Mouse (Mus musculus) E14TG2a.4 (cell line): ENCODE measurements around the gene Aco2.

ENCODE experiments used
- H3K27me3 ChIP-seq: 2 replicates; pipeline ENCODE4 v1.6.1; 2014; ENCODE audit warnings: low read length, control low read depth; ENCODE audit not compliant: insufficient read depth
- H3K36me3 ChIP-seq: 2 replicates; pipeline ENCODE4 v1.6.1; 2014; ENCODE audit warnings: low read length, control low read depth; ENCODE audit not compliant: insufficient read depth
- H3K4me1 ChIP-seq: replicated peaks from 2 replicates; pipeline ENCODE4 v1.6.1; 2014; ENCODE audit warnings: low read depth, low read length, control low read depth
- H3K4me3 ChIP-seq: replicated peaks from 2 replicates; pipeline ENCODE4 v1.5.1; 2014; ENCODE audit warnings: mild to moderate bottlenecking, low read length
- H3K9me3 ChIP-seq: 2 replicates; pipeline ENCODE4 v1.6.1; 2014; ENCODE audit warnings: low read length, control low read depth
- CTCF ChIP-seq: conservative IDR thresholded peaks from 2 replicates; pipeline ENCODE4 v1.5.1; 2014; ENCODE audit warnings: low read length
- NANOG ChIP-seq: IDR thresholded peaks from 2 replicates; pipeline ENCODE4 v1.6.1; 2014; ENCODE audit warnings: borderline replicate concordance, low read length, mixed read lengths
- POU5F1 ChIP-seq: IDR thresholded peaks from 2 replicates; pipeline ENCODE4 v1.6.1; 2014; ENCODE audit warnings: low read length, borderline replicate concordance

The Aco2 gene

DNA sequence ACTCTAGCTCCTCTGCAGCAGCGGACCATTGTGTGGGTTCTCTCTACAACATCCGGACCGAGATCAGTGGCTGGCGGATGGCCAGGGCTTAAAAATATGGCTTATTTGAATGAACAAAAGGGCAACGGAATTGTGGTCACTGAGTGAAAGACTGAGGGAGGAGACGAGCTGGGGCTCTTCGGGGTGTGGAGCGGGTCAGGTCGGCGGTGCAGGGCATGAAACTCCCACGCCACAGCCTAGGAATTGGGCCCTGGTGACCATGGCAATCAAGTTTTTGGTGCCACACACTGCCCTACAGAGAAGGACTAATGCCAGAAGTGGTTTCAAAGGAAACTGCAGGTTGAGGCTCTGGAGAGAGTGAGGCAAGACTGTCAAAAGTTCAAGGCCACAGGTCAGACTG is 56.2 kb downstream of the Aco2 start:
- Histone ChIP-seq H3K27me3 (no peaks in the 10 kb centered on the region; the same call in 1 of the 2 replicates), H3K36me3 (peaks cover 17% of the 10 kb centered on the region), H3K4me3 (no peak overlapping the region), H3K9me3 (no peaks in the 10 kb centered on the region), H3K4me1 (peaks cover 43% of the 10 kb centered on the region)
- no peak for TF ChIP-seq NANOG
- no peak for TF ChIP-seq CTCF
- TF ChIP-seq POU5F1 = no peak

DNA sequence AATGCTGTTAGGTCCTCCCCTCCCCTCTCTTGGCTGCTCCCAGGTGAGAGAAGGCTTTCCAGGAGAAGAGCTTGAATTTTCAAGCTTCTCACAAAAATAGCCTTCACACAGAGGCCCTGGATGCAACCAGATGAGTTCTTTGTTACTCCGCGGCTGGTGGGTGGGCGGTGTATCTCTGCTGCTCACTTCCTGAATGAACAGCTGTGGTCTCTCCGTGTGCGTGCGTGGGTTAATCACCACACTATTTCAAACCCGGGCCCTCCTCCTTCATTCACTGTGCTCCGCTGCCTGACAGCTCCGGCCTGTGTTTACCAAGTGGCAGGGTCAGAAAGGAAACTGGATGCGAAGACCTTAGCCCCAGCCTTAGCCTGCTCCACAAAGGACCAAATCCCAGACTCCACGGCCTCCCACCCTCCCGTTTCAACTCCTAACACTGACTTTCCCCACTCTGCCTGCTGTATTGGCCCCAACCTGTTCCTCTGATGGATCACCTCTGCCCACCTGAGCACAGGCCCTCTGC is 60.9 kb downstream of the Aco2 start:
- peaks cover 40% of the 10 kb centered on the region for H3K4me1 ChIP-seq
- no peaks in the 10 kb centered on the region for H3K9me3 ChIP-seq
- H3K27me3 ChIP-seq = peaks cover 26% of the 10 kb centered on the region
- H3K4me3 ChIP-seq = no peak overlapping the region
- no peak for TF ChIP-seq NANOG
- no peak for TF ChIP-seq CTCF
- no peak for TF ChIP-seq POU5F1
- H3K36me3 ChIP-seq = no peaks in the 10 kb centered on the region

DNA sequence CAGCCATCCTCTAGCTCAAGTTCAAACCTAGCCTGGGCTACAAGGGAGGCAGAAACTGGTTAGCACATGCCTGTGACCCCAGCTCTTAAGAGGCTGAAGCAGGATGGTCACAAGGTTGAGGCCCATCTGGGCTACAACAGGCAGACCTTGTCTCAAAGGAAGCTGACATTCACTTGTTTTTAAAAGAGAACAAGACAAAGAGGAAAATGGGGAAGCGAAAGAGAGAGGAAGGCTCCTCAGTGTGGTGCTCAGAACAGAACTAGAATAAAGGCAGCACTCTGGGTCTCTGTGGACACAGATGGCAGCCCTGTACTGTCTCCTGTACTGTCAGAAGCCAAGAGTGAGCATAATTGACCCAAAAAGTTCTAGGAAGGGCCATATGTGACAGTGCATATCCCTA is 61.9 kb downstream of the Aco2 start:
- Histone ChIP-seq H3K4me3 (no peak overlapping the region), H3K36me3 (no peaks in the 10 kb centered on the region), H3K27me3 (peaks cover 27% of the 10 kb centered on the region), H3K9me3 (no peaks in the 10 kb centered on the region), H3K4me1 (peaks cover 46% of the 10 kb centered on the region)
- TF ChIP-seq CTCF = no peak
- TF ChIP-seq POU5F1 = no peak
- TF ChIP-seq NANOG = no peak

DNA sequence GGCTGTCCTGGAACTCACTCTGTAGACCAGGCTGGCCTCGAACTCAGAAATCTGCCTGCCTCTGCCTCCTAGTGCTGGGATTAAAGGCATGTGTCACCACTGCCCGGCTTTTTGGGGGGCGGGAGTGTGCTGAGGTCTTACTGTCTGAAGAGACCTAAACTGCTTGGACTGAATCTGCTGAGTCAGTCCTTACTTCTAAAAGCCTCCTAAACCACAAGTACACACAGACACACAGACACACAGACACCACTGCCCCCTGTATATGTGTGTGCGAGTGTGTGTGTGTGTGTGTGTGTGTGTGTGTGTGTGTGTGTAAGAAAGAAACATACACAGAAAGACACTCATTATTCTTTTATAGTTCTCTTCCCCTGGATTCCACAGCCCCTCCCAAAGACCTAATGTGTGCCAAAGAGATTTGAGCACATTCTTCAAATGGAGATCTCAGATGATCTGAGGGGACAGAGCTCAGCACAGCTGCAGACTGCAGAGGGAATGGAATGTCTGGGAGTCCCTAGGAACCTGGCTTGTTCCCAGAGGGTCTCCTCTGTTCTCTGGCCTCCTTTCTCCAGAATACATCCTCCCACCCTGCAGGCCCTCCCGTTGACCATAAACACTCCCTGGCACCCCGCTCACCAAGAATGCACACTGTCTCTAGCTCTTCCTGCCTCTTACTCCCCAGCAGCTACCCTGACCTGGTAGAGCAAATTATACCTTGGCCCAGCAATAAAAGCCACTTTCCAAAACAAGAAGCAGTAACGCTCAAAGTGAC is 63.9 kb downstream of the Aco2 start:
- Histone ChIP-seq H3K27me3 (peaks cover 27% of the 10 kb centered on the region), H3K4me1 (peaks cover 48% of the 10 kb centered on the region), H3K9me3 (no peaks in the 10 kb centered on the region), H3K4me3 (peak overlapping the region; percentile 65; the same call in 1 of the 2 replicates), H3K36me3 (no peaks in the 10 kb centered on the region)
- TF ChIP-seq CTCF = no peak
- no peak for TF ChIP-seq NANOG
- TF ChIP-seq POU5F1 = no peak

DNA sequence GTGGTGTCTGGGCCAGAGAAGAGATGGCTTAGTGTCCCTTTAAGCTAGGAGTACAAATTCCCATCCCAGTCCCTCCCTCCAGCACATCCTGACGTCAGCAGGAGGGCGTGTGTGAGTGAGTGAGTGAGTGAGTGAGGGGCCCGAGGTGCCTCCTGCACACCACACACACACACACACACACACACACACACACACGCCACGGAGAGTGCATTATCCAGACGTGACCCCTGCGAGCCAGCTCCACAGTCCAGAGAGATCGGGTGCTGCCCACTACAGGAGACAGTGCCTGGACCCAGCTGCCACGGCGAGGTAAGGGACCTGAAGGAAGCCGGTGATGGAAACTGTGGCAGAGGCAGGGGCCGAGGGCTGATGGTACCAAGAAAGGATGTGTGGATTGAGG is 64.6 kb downstream of the Aco2 start, which contains the start of gene Csdc2:
Gene Csdc2 (plus strand): TSS at position 81 of the 400 bp plus-strand sequence.
- peak within 1 kb of the TSS; percentile 65 for H3K4me3 ChIP-seq
- no peaks in the 10 kb centered on the region for H3K36me3 ChIP-seq
- no peaks in the 10 kb centered on the region for H3K9me3 ChIP-seq
- H3K4me1 ChIP-seq = peaks cover 48% of the 10 kb centered on the region
- peaks cover 27% of the 10 kb centered on the region for H3K27me3 ChIP-seq
- TF ChIP-seq CTCF (no peak), POU5F1 (no peak), NANOG (no peak)

DNA sequence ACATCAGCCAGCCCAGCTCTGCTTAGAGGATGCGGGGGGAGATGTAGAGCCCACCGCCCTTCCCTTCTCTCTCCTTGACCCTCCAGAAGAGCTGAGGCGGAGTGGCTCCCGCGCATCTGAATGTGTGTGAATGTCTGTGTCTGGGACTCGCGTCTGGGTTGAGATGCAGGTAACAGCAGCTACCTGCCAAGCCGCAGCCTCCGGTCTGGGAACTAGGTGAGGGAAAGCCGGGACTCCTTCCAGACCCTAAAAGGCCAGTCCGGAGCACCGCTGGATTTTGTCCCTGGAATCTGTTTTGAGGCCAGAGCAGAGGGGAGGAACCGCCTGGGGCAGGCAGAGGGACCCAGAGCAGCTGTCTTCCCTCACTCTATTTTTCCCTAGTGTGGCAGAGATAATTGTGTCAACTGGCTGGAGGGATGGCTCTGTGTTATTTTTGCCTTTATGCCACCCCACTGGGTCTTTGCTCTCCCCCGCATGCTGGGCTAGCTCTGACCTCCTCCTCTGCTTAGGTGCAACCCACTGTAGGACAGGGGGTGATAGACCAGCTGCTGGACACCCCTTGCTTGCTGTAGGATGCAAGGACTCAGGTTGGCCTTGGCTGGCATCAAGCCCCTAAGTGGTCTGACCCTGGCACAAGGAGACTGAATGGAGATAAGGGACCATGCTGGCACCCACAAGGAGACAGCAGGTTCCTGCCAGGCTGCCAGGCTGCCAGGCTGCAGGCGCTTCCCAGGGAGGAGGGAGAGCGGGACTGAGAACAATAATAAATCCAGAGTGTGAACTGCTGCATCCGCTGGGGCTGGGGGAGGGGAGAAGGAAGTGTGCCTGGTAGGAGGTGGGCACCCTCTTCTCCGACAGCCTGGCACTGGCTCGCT is 65.2 kb downstream of the Aco2 start:
- no peaks in the 10 kb centered on the region for H3K36me3 ChIP-seq
- H3K9me3 ChIP-seq = no peaks in the 10 kb centered on the region
- TF ChIP-seq POU5F1 = no peak
- TF ChIP-seq CTCF = no peak
- TF ChIP-seq NANOG = no peak
- peaks cover 27% of the 10 kb centered on the region for H3K27me3 ChIP-seq
- peak overlapping the region; percentile 65 for H3K4me3 ChIP-seq
- H3K4me1 ChIP-seq = peaks cover 49% of the 10 kb centered on the region

DNA sequence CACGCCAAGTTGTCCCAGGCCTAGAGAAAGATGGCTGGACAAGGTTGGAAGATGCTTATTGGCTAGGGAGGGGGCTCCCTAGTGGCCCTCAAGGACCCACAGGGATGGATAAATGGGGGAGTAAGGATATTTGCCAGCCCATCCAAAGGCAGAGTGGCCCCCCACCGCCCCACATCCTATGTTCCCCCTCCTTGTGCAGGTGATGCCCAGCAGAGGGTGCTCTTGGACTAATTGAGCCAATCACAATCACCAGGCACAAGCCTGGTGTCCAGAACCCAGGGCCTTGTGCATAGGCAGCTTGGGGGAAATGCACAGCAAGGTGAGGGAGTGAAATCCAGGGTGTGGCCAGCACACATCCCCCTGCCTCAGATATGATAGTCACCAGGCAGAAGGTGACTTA is 66.1 kb downstream of the Aco2 start:
- peaks cover 45% of the 10 kb centered on the region for H3K4me1 ChIP-seq
- H3K9me3 ChIP-seq = no peaks in the 10 kb centered on the region
- TF ChIP-seq NANOG (no peak), CTCF (peak; percentile 50), POU5F1 (no peak)
- H3K36me3 ChIP-seq = no peaks in the 10 kb centered on the region
- no peak overlapping the region for H3K4me3 ChIP-seq
- H3K27me3 ChIP-seq = peaks cover 29% of the 10 kb centered on the region

DNA sequence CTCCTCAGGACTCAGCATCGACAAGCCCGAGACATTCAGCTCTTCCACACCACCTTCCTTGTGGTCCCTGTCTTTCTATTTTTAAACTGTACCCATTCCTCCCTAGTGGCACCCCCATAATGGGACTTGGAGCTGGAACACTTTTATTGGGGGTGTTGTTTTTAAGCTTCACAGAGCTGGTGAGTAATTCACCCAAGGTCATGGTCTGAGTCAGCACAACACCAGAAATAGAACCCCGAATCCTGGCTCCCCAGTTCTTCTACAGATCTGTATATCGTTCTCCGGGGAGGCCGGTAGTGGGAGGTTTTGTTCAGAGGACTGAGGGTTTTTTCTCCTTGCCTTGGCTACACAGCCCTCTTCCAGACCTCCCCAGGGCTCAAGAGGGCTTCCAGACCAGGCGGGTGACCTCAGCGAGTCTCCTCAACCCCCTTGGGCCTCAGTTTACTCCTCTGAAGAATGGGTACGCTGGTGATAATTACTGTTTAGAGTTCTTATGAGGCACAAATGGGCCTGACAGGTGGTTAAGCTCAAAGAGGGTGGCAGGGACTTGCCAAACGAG is 67.1 kb downstream of the Aco2 start:
- no peaks in the 10 kb centered on the region for H3K36me3 ChIP-seq
- no peak overlapping the region for H3K4me3 ChIP-seq
- H3K27me3 ChIP-seq = peaks cover 22% of the 10 kb centered on the region
- H3K4me1 ChIP-seq = peaks cover 46% of the 10 kb centered on the region
- TF ChIP-seq POU5F1 (no peak), CTCF (no peak), NANOG (no peak)
- H3K9me3 ChIP-seq = no peaks in the 10 kb centered on the region
